Mouse (Mus musculus) urinary bladder, adult 2 months (tissue): Measurements from ENCODE around the gene Kif6. TPM values are rescaled to one million over a fixed set of nuclear protein-coding genes. Genes with fewer than 3 reads are reported as not detected.

Experiments used
- DNase-seq: peaks from one replicate; pipeline ENCODE4 v3.0.0; 2022; ENCODE audit warnings: low spot score
- polyA plus RNA-seq: library from polyadenylated mRNA; depleted of rRNA; stranded (reverse); fragments of >200 nt; gene quantifications from 2 replicates; pipeline ENCODE4 v1.2.3, GENCODE M21; 2012

The Kif6 gene
- polyA plus RNA-seq, 1 experiment, result 1.1 TPM

DNA sequence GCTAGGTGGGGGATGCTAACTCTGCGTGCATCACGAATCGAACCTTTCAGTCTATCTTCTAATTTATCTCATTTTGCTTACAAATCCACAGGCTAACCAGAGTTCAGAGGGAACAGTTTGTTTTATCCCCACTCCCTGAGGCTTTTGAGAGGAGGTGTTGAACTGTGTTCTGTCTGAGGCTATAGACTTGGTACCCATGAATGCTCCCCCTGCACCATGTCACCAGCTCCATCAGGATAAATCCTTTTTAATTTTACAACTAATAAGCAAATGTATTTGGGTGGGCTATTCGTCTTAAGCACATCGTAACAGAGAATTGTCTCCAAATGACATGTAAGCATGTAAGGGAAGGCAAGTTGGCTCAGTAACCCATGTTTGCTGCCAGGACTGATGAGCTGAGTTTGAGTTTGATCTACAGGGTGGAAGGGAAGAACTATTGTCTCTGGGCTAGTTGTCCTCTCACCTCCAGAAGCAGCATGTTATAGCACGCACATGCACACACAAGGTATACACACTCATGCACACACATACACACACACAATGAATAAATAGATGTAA is 122.4 kb downstream of the Kif6 start:
- no peak for DNase-seq

DNA sequence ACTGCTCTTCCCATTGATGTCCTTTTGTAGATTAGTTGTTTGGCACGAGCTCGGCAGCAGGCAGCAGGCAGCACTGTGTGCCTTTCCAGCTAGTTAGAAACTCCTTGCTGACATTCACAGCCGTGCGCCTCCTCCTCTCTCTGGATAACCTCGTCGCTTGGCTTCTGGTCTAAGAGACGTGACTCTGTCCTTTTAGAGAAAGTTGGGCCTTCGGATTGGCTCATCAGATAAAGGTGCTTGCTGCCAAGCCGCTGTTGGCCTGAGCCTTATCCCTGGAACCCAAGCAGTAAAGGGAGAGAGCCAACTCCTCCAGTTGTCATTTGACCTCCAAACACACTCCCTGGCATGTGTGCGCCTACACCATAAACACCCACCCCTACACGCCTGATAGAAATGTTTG is 123.4 kb downstream of the Kif6 start:
- DNase-seq, result no peak

DNA sequence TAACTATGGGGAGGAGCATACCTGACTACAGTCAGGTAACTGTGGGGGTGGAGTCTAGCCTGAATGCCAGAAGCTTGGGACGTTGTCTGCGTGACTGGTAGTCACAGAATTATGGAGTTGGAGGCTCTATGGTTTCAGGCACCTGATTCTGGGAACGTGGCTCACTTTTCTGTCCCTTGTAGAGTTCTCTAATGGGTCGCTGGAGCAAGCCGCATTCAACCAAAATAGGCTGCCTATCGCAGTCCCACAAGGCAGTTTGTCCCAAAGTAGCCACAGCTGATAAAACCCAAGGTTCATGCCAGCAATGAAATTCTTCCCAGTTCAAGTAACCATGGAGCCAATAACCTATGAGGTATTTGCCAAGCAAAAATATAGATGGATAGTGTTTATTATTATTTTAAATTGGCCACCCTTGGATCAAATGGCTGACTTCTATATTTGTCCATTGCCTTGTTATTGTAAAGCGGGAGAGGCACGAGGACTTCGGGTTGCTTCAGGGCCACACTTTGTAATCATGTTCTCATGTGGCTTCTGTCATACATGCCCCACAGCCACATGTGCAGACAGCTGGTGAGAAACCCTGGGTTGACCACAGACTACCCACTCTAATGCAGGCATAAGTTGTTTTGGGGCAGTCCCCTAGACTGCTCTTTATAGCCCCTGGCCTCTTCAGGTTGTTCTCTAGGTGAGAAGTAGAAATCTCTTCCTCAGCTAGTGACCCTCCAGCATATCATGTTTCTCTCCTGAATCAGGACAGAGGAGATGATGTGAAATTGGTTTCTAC is 125.2 kb downstream of the Kif6 start:
- no peak for DNase-seq

DNA sequence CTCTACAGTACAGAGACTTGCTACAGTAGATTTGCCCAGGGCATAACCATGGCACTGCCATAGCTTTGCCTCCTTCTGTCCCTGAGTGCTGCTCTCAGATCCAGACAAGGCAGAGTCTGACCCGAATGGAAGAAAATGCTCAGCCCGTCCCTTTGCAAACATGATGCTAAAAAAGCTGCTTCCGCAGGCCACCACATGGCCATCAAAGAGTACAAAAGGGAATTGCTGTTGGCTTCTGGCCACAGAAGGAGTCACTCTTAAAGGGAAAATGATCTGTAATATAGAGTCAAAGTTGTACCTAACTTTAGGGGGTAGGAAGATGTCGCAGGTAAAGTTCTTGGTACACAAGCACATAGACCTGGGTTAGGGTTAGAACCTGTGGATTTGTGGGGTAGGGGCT is 126.2 kb downstream of the Kif6 start:
- DNase-seq, result no peak

DNA sequence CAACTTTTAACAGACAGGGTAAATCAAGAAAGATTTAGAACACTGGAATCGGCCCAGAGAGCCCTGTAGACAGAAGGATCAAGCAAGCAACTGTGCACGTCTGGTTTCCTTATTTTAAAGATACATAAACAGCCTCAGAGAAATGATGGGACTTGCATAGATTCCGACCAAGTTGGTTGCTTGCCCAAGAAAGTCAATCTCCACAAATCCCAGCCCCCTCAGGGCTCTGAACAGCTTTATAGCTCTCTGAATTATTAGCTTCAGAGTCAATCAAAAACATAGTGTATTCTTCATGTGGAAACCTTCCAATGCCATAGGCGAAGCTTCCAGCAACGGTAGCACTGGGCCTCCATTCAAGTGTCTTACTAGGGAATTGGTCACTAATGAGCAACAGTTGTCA is 127.0 kb downstream of the Kif6 start:
- no peak for DNase-seq

DNA sequence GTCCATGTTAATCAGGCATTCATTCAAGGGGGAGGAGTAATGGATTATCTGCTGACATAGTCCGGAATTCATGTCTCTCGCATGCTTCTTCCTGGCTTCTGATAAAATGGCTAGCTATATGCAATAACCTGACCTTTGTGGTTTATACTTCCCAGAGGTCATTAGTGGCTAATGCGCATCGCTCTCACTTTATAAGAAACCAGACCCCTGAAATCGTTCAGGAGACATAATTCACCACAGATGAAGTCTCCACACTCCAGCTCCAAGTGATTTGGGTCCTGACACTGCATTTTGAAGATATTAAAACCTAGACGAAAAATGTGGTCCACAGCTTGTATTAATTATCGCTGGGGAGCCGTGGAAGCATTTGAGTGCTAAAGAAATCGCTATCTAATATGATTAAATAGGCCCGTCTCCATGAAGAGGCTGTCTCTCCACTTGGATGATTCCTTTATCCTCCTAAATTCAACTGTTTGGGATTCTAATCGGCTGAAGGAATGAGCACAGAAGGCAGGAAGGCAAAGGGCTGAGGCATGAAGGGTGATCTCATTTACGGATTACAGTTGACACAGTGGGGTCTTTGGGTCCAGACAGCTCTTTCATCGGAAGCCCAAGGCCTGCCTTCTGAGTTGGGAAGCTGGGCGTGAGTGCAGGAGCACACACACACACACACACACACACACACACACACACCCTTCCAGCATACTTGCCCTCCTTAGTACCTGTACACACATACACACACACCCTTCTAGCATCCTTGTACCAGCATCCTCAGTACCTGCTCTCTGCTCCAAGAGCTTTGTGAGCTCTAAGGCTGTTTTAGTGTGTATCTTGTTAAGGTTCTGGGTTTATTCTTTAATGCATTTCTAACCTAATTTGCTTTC is 128.9 kb downstream of the Kif6 start:
- no peak for DNase-seq

DNA sequence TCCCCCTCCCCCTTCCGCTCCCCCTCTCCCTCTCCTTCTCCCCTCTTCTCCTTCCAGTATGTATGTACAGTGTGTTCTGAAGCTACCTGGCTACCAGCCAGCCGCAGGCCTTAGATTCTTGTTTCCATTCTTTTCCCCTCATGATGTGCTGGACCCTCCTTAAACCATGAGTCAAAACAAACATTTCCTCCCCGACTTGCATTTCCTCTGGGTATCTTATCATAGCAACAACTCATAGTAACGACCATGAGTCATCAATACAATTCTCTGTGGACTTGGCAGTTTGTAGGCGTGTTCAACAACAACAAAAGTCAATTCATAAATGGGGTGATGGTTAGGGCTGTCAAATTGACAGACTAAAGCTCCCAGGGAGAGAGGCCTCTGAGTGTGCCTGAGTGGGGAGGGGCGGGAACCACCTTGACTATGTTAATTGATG is 136.0 kb downstream of the Kif6 start:
- no peak for DNase-seq

DNA sequence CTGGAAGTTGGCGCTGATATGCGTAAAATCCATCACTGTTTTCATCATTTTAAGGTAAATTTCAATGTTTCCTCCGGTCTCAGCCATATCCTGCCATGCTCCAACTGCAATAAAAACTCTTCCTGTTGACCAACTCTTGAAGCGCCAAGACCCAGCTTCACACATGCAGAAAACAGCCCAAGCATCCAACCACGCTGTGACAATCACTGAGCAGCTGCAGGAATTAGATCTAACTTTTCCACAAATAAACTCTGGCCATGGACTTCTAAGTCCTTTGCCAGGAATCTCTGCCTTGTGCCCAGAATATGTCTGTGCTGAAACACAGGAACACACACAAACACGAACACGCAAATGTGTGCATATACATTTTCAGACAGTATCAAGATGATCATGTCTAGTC is 138.9 kb downstream of the Kif6 start:
- DNase-seq, result no peak

DNA sequence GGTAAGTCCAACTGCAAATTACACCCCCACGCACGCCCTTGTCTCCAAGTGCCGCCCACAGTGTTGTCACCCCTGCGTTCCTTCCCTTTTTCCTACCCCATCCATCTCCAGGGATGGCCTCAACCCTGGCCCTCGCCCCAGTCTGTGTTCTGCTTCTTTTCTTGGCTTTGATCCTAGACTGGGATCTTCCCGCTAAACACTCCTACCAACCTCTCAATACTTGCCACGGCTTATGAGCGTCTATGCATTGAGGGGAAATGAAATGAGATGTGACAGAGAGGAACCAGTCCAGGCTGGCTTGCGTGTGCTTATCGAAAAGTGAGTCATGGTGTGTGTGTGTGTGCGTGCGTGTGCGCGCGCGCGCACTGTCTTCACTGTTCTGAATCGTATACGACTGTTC is 141.9 kb downstream of the Kif6 start:
- DNase-seq, result no peak

DNA sequence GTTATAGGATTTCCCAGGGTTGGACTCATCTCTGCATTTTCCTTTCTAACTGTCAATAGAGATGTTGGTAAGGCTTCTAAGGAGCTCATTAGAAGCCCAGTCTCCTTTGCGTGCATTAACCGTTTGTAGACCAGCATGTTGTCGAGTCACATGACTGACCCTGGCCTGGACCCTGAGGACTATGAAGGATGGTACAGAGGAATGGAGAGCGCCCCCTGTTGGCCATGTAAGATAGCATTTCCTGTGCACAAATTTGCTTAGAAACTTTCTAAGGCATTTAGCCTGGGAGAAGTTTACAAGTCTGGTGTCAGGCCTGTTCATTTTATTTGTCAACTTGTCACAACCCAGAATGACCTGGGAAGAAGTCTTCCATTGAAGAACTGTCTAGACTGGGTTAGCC is 144.1 kb downstream of the Kif6 start:
- DNase-seq, result no peak

DNA sequence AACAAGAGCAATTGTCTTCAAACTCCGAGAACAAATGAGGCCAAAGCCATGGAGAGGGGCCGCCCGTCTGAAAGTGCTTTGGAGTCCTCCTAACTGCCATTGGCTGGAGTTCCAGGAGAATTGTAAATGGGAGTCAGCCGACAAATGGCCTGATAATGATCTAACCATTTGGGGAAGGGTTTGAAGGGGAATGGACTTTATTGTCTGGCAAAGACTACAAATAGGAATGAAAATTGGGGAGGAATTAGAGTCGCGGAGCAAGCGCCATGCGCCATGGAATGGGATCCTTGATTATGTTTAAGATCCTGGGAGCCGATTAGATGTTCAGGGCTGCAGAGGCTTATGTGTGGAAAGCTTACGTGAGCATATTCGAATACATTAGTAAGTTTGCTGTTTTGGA is 146.3 kb downstream of the Kif6 start:
- DNase-seq, result no peak

DNA sequence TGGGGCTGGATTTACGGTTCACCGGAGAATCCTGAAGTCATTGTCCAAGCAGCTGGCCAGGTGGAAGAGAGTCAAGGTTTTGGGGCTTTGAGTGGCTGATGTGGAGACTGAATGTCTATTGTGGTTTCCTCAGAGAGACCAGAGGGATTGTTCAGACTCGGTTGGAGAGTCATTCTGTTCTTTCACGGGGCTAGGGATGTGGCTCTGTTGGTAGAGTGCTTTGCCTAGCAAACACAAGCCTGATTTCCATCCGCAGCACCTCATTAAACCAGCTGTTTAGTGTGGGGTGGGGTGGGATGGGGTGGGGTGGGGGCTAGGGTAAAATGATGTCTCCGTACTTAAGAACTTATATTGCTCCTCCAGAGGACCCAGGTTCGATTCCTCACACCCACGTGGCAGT is 146.9 kb downstream of the Kif6 start:
- DNase-seq, result no peak

DNA sequence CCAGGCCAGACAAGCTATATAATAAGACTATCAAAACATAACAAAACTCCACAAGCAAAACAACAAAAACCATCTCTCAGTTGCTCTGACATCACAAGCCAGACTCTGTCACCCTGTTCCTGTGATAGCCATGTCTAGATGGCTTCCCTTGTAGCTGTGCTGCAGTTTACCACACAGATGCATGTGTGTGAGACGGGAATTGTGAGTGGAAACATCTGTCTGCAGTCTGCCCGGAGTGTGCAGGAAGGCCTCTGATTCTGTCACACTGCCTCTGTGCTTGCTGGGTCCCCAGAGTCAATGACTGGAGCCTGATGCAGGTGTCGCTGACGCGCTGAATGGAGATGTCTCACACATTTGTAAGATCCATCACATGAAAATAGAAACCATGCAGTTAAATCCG is 150.0 kb downstream of the Kif6 start:
- no peak for DNase-seq

DNA sequence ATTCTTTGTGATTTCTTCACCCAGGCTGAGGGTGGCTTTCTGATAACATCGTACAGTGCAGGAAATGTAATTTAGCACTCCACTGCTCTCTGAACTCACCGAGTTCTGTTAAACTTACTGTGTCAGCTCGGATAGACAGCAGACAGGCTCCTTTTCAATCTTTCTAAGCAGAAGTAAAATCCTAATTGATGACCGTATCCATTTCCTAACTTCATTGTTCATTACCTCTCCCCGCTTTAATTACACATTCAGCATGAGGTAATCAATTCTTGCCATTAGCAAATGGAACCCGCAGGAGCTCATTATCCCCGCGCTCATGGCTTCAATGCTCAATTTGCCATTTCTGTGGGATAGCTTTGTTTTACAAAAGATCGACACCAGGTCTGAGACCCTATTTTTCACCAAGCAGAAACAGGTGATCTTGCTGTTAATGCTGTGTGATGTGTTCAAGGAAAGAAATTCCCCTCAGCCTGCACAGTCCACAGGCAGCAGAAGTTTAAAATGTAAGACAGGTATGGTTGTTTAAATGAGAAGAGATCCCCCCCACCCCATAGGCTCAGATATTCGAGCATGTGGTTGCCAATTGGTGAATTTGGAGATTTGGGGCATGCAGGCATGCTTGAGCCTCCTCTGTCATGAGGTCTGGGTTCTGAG is 152.9 kb downstream of the Kif6 start:
- DNase-seq, result no peak

DNA sequence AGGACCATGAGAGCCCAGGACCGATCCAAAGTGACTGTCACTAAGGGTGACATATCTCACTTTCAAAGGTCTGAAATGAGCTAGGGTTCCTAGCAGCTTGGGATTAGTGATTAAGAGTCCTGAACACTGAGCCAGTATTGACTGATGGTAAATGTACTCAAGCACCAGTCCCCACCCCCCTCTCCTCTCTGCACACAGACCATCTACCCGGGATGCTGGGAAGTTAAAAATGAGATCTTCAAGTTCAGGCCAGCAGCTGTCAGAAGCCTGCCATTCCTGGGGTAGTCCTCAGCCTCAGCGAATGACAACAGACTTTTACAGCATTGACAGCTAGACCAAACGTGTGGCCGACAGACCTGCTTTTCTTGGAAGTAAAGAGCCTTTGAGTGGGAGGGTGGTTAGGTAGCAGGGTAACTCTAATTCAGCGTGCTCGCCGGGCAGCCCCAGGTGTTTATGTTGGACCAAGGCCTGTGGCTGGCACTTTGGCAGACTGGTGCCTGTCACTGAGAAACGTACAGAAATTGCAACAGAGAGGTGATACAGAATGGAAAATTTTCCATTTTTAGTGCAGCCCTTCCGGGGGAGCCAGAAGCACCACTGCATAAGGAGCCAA is 156.9 kb downstream of the Kif6 start:
- no peak for DNase-seq

DNA sequence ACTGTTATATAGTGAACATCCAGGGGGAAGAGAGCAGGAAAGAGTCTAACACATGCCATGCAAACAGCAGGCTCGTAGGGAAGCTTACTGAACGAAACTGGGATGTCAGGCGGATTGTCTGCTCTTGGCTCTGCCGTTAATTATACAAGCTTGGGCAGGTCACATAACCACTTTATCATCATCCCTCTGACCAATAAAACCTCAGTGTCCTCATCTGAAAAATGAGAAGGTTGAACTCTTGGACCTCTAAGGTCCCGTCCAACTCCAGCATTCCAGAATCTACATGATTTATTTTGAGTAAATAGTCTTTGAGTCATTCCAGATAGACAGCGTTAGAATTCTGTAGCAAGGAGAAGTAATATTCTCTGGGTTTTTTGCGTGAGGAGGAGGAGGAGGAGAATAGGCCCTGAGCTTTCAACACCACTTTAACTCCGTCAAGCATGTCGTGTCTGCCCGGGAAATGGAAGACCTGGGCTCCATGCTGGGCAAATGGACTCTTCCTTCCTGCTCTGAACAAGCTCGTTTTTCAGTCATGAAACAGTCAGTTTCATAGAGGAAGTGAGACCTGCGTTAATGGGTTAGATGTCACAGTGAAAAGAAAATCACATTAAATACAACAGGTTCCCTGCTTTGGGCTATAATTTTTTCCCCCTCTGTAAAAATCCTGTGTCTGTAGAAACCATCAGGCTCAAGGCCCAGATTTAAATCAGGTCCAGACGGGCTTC is 162.3 kb downstream of the Kif6 start:
- DNase-seq, result no peak

DNA sequence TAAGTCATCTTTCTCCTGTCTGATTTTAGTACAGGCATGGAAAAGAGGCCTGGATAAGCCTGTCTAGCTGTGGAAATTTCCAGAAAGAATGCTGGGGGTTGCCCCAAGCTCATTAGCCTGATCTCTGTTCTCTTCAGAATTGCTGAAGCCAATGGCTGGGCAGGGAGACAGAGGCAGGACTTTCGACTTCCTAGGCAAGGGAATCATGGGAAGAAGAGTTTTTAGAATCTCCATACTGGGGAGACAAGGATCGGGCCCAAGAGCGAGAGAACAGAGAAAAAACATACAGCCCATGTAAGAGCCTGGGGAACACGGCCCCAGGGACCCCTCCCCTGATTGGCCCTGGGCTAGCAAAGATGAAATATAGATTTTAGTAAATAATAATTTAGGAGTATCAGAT is 164.1 kb downstream of the Kif6 start:
- DNase-seq, result no peak

DNA sequence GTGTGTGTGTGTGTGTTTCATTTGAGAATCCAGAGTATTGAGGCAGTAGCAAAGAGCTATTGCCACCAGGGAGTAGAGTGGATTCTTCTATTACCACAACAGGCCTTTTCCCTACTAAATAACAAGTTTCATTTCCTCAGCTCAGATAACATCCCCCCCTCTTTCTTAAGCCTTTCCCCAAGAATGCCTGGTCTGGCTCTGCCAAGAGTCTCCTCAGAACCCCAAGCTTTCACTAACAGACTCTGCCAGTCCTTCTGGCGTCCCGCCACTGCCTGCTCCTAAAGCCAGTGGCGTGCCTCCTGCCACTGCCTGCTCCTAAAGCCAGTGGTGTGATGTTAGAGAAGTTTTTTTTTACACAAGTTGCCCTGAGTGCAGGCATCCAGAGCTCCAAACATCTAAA is 164.6 kb downstream of the Kif6 start:
- DNase-seq, result no peak

DNA sequence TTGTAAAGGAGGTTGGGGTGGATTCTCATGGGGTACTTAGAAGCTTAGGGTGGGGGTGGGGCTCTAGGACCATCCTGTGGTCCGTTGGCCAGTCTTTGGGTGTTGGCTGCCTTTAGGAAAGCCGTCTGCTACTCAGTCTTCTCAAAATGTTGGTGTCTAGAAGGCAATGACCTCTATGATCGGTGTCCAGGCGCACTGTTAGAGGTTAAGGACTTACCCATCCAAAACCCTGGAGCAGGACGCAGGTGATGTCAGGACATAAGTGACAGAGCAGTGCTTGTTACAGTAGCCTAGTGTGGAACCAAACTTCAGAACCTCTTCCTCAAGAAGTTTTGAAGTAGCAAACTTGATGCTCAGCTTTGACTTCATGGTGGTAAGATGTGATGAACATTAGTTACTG is 170.9 kb downstream of the Kif6 start:
- no peak for DNase-seq

DNA sequence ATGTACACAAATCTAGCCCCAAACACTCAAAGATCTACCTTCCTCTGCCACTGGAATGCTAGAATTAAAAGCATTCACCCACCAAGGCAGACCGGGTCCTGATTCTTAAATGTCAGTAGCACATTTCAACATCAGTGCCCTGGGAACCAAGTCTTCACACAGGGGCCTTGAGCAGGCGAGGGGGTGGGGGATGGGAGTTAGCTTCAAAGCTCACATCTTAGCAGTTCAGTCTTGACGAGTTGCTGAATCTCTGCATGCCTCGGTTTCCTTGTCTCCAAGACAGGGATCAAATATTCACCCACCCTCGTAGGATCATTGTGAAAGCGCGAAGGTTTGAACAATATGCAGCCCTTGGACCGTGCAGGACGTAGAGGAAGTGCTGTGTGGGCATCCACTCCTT is 172.4 kb downstream of the Kif6 start:
- DNase-seq, result no peak
